Mouse (Mus musculus) lung, postnatal 0 days (tissue): Measurements from ENCODE around the gene D5Ertd579e.

Experiments used
- CTCF ChIP-seq: IDR thresholded peaks from 2 replicates; pipeline ENCODE4 v1.5.1; 2016; ENCODE audit warnings: antibody characterized with exemption, mild to moderate bottlenecking
- EP300 ChIP-seq: IDR thresholded peaks from 2 replicates; pipeline ENCODE4 v1.6.1; 2016; ENCODE audit warnings: antibody characterized with exemption, mild to moderate bottlenecking, control low read depth

DNA sequence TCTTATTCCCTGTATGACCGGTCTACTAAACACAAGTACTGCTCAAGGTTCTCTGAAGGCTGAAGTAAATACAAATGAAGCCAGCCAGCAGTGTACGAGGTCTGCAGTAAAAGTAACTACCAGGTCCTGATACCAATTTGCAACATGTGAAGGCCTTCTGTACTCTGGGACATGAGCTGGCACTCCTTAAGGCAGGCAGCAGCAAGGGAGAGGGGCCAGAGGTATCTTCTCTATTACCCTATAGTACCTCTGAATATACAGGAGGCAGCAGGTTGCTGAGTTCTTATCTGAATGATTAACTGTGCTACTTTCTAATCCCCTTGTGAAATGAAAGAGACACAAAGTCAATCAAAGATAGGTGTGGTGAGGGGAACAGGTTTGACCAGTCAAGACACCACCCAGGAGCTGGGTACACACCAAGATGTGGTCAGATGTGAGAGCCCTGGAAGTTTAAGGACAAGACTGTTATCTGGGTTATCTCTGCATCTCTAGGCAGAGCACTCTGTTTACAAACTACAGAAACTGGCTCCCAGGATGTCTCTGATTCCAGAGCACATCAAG is 86.8 kb downstream of the D5Ertd579e start:
- no peak for TF ChIP-seq CTCF
- TF ChIP-seq EP300 = no peak
